Mouse (Mus musculus) midbrain, embryonic 12.5 days (tissue): Measurements from ENCODE around the gene Trim9. TPM values are rescaled to one million over a fixed set of nuclear protein-coding genes. Genes with fewer than 3 reads are reported as not detected.

Source experiments
- ATAC-seq: fragments of 200-750 bp; cut with Nextera tagmentation; 2 replicates; pipeline ENCODE4 v1.8.0; 2017; ENCODE audit warnings: low read depth, moderate TSS enrichment, moderate library complexity; ENCODE audit not compliant: low FRiP score
- H3K27ac ChIP-seq: fragments of 300-500 bp; sonication (generic); replicated peaks from 2 replicates; pipeline ENCODE4 v1.5.1; 2016; ENCODE audit warnings: mild to moderate bottlenecking
- H3K27me3 ChIP-seq: fragments of 300-500 bp; sonication (generic); 2 replicates; pipeline ENCODE4 v1.6.1; 2016; ENCODE audit warnings: mild to moderate bottlenecking
- H3K36me3 ChIP-seq: fragments of 300-500 bp; sonication (generic); 2 replicates; pipeline ENCODE4 v1.6.1; 2016
- H3K4me1 ChIP-seq: fragments of 300-500 bp; sonication (generic); 2 replicates; pipeline ENCODE4 v1.6.1; 2016
- H3K4me2 ChIP-seq: fragments of 300-500 bp; sonication (generic); replicated peaks from 2 replicates; pipeline ENCODE4 v1.6.1; 2016; ENCODE audit warnings: mild to moderate bottlenecking, moderate library complexity
- H3K4me3 ChIP-seq: fragments of 300-500 bp; sonication (generic); 2 replicates; pipeline ENCODE4 v1.5.1; 2016; ENCODE audit warnings: mild to moderate bottlenecking
- H3K9ac ChIP-seq: fragments of 300-500 bp; sonication (generic); replicated peaks from 2 replicates; pipeline ENCODE4 v1.6.1; 2016; ENCODE audit warnings: mild to moderate bottlenecking, moderate library complexity
- H3K9me3 ChIP-seq: fragments of 300-500 bp; sonication (generic); 2 replicates; pipeline ENCODE4 v1.6.1; 2016; ENCODE audit warnings: mild to moderate bottlenecking
- WGBS: fragments of 180-500 bp; shearing (Covaris S2); methylation state at CpG from one replicate; pipeline ENCODE4 v1.1.7; 2016; 5-methylcytosine and 5-hydroxymethylcytosine counted together
- polyA plus RNA-seq: library from polyadenylated mRNA; unstranded; fragments of >200 nt; fragmentation: Nextera tagmentation; extraction: Ambion mirVana; gene quantifications from 2 replicates; pipeline ENCODE4 v1.2.1, GENCODE M21; 2016

Trim9 gene
- polyA plus RNA-seq, 1 experiment from 2014 or later, result 41.3 TPM

- no peak for ATAC-seq
- peaks cover 6% of the 10 kb centered on the region for H3K4me1 ChIP-seq
- no peak overlapping the region for H3K4me2 ChIP-seq
- H3K4me3 ChIP-seq, result no peak overlapping the region
- 94% methylated on average over 2 of the region's 2 CpGs for WGBS
- no peaks in the 10 kb centered on the region for H3K9me3 ChIP-seq
- H3K27ac ChIP-seq, result no peak overlapping the region
- H3K27me3 ChIP-seq, result no peaks in the 10 kb centered on the region
- H3K9ac ChIP-seq, result no peak overlapping the region
- H3K36me3 ChIP-seq, result peaks cover 20% of the 10 kb centered on the region; the same call in 1 of the 2 replicates
These were observed 66.5 kb downstream of the Trim9 start for GRCm38 (mm10) chr12:70280930-70281329.

GRCm38 (mm10) chr12:70280381-70280780 is 67.0 kb downstream of the Trim9 start:
- H3K4me3 ChIP-seq, result no peak overlapping the region
- H3K9me3 ChIP-seq, result no peaks in the 10 kb centered on the region
- no peak overlapping the region for H3K27ac ChIP-seq
- H3K27me3 ChIP-seq, result no peaks in the 10 kb centered on the region
- H3K36me3 ChIP-seq, result peaks cover 20% of the 10 kb centered on the region; the same call in 1 of the 2 replicates
- no peak overlapping the region for H3K9ac ChIP-seq
- WGBS, result 90% methylated on average over 10 of the region's 10 CpGs
- H3K4me2 ChIP-seq, result no peak overlapping the region
- ATAC-seq, result no peak
- H3K4me1 ChIP-seq, result peaks cover 2% of the 10 kb centered on the region

- Histone ChIP-seq H3K36me3 (peaks cover 20% of the 10 kb centered on the region; the same call in 1 of the 2 replicates), H3K27ac (no peak overlapping the region), H3K27me3 (no peaks in the 10 kb centered on the region), H3K9ac (no peak overlapping the region), H3K9me3 (no peaks in the 10 kb centered on the region), H3K4me3 (no peak overlapping the region), H3K4me1 (no peaks in the 10 kb centered on the region; the same call in 1 of the 2 replicates), H3K4me2 (no peak overlapping the region)
- 78% methylated on average over 12 of the region's 12 CpGs for WGBS
- no peak for ATAC-seq
These were observed 70.1 kb downstream of the Trim9 start for GRCm38 (mm10) chr12:70277071-70277939.

GRCm38 (mm10) chr12:70269724-70270123 is 77.7 kb downstream of the Trim9 start:
- Histone ChIP-seq H3K27ac (no peak overlapping the region), H3K9ac (no peak overlapping the region), H3K4me1 (peaks cover 8% of the 10 kb centered on the region; the same call in 1 of the 2 replicates), H3K9me3 (no peaks in the 10 kb centered on the region), H3K4me2 (no peak overlapping the region), H3K36me3 (peaks cover 21% of the 10 kb centered on the region; the same call in 1 of the 2 replicates), H3K4me3 (no peak overlapping the region), H3K27me3 (no peaks in the 10 kb centered on the region)
- ATAC-seq, result no peak
- WGBS, result 64% methylated on average over 6 of the region's 6 CpGs

- ATAC-seq, result no peak
- Histone ChIP-seq H3K4me2 (no peak overlapping the region), H3K27ac (no peak overlapping the region), H3K27me3 (no peaks in the 10 kb centered on the region), H3K4me3 (no peak overlapping the region), H3K36me3 (peaks cover 21% of the 10 kb centered on the region; the same call in 1 of the 2 replicates), H3K4me1 (peaks cover 8% of the 10 kb centered on the region; the same call in 1 of the 2 replicates), H3K9ac (no peak overlapping the region), H3K9me3 (no peaks in the 10 kb centered on the region)
- 83% methylated on average over 9 of the region's 9 CpGs for WGBS
These were observed 80.1 kb downstream of the Trim9 start for GRCm38 (mm10) chr12:70267314-70267713.

- Histone ChIP-seq H3K27me3 (no peaks in the 10 kb centered on the region), H3K9ac (no peak overlapping the region), H3K27ac (no peak overlapping the region), H3K4me1 (peaks cover 8% of the 10 kb centered on the region; the same call in 1 of the 2 replicates), H3K36me3 (peaks cover 21% of the 10 kb centered on the region; the same call in 1 of the 2 replicates), H3K9me3 (no peaks in the 10 kb centered on the region), H3K4me2 (no peak overlapping the region), H3K4me3 (no peak overlapping the region)
- 42% methylated on average over 8 of the region's 8 CpGs for WGBS
- no peak for ATAC-seq
These were observed 80.9 kb downstream of the Trim9 start for GRCm38 (mm10) chr12:70266494-70266931.

- H3K9me3 ChIP-seq, result no peaks in the 10 kb centered on the region
- WGBS, result 23% methylated on average over 7 of the region's 7 CpGs
- no peak overlapping the region for H3K4me3 ChIP-seq
- H3K9ac ChIP-seq, result no peak overlapping the region
- H3K4me2 ChIP-seq, result no peak overlapping the region
- no peaks in the 10 kb centered on the region for H3K27me3 ChIP-seq
- H3K4me1 ChIP-seq, result peaks cover 8% of the 10 kb centered on the region; the same call in 1 of the 2 replicates
- no peak for ATAC-seq
- peaks cover 21% of the 10 kb centered on the region; the same call in 1 of the 2 replicates for H3K36me3 ChIP-seq
- no peak overlapping the region for H3K27ac ChIP-seq
These were observed 83.7 kb downstream of the Trim9 start for GRCm38 (mm10) chr12:70263721-70264120.

- Histone ChIP-seq H3K36me3 (peaks cover 14% of the 10 kb centered on the region; the same call in 1 of the 2 replicates), H3K4me1 (peaks cover 8% of the 10 kb centered on the region; the same call in 1 of the 2 replicates), H3K9me3 (no peaks in the 10 kb centered on the region), H3K4me2 (no peak overlapping the region), H3K27ac (no peak overlapping the region), H3K27me3 (no peaks in the 10 kb centered on the region), H3K9ac (no peak overlapping the region), H3K4me3 (no peak overlapping the region)
- WGBS, result 93% methylated on average over 17 of the region's 17 CpGs
- no peak for ATAC-seq
These were observed 85.0 kb downstream of the Trim9 start for GRCm38 (mm10) chr12:70262271-70262953.

GRCm38 (mm10) chr12:70251210-70251884 is 96.1 kb downstream of the Trim9 start:
- Histone ChIP-seq H3K9ac (no peak overlapping the region), H3K4me3 (no peak overlapping the region), H3K36me3 (no peaks in the 10 kb centered on the region), H3K9me3 (no peaks in the 10 kb centered on the region), H3K4me1 (peaks cover 27% of the 10 kb centered on the region), H3K27me3 (no peaks in the 10 kb centered on the region), H3K4me2 (no peak overlapping the region), H3K27ac (no peak overlapping the region; the same call in 1 of the 2 replicates)
- WGBS, result 84% methylated on average over 15 of the region's 15 CpGs
- no peak for ATAC-seq

- H3K4me3 ChIP-seq, result no peak overlapping the region
- H3K27me3 ChIP-seq, result no peaks in the 10 kb centered on the region
- 0 out of 2 replicates have a peak overlapping the region, but pooled peaks have one; percentile 1 for H3K9ac ChIP-seq
- 72% methylated on average over 10 of the region's 10 CpGs for WGBS
- 0 out of 2 replicates have a peak, but pooled peaks have one; percentile 55 for ATAC-seq
- no peaks in the 10 kb centered on the region for H3K36me3 ChIP-seq
- peaks cover 27% of the 10 kb centered on the region for H3K4me1 ChIP-seq
- H3K4me2 ChIP-seq, result no peak overlapping the region
- no peaks in the 10 kb centered on the region for H3K9me3 ChIP-seq
- peak overlapping the region; percentile 60 for H3K27ac ChIP-seq
These were observed 97.7 kb downstream of the Trim9 start for GRCm38 (mm10) chr12:70249616-70250157.

- Histone ChIP-seq H3K9me3 (no peaks in the 10 kb centered on the region), H3K4me1 (peaks cover 27% of the 10 kb centered on the region), H3K4me2 (no peak overlapping the region), H3K4me3 (no peak overlapping the region), H3K27ac (peak overlapping the region; percentile 78), H3K36me3 (no peaks in the 10 kb centered on the region), H3K27me3 (no peaks in the 10 kb centered on the region), H3K9ac (no peak overlapping the region)
- 43% methylated on average over 15 of the region's 15 CpGs for WGBS
- peak; percentile 78 for ATAC-seq
These were observed 99.5 kb downstream of the Trim9 start for GRCm38 (mm10) chr12:70247683-70248474.
